Mouse (Mus musculus) forebrain, embryonic 14.5 days (tissue): ENCODE measurements at regions not wholly inside any gene's neighbourhood (a gene's known extent, or its start where the extent isn't known, plus 50 kb on each side); places are given as distances from the start of the nearest gene placed in this dataset.
A peak's percentile ranks its signal among the peaks of the same experiment; 100 is the strongest.
"Not testable (repeated sequence)": the region's sequence is repeated elsewhere in the genome, so short reads cannot be mapped to it uniquely, and the experiment has no call there.

Experiments used
- ATAC-seq: fragments of 200-750 bp; cut with Nextera tagmentation; 2 replicates; pipeline ENCODE4 v1.8.0; 2017; ENCODE audit warnings: mild to moderate bottlenecking, moderate library complexity
- DNase-seq: peaks from one replicate; pipeline ENCODE4 v3.0.0-alpha.2; 2015; ENCODE audit warnings: low spot score
- H3K27ac ChIP-seq: fragments of 300-500 bp; sonication (generic); 2 replicates; pipeline ENCODE4 v1.5.1; 2014; ENCODE audit warnings: low read depth, mild to moderate bottlenecking, control low read depth, low read length, moderate library complexity
- H3K27me3 ChIP-seq: fragments of 300-500 bp; sonication (generic); replicated peaks from 2 replicates; pipeline ENCODE4 v1.6.1; 2014; ENCODE audit warnings: low read length, control low read depth, mixed read lengths; ENCODE audit not compliant: control insufficient read depth, insufficient read depth
- H3K36me3 ChIP-seq: fragments of 300-500 bp; sonication (generic); 2 replicates; pipeline ENCODE4 v1.6.1; 2014; ENCODE audit warnings: low read length, control low read depth; ENCODE audit not compliant: control insufficient read depth, insufficient read depth
- H3K4me1 ChIP-seq: fragments of 300-500 bp; sonication (generic); 2 replicates; pipeline ENCODE4 v1.6.1; 2014; ENCODE audit warnings: antibody characterized with exemption, low read length, control low read depth; ENCODE audit not compliant: control insufficient read depth, insufficient read depth
- H3K4me2 ChIP-seq: fragments of 300-500 bp; sonication (generic); 2 replicates; pipeline ENCODE4 v1.6.1; 2014; ENCODE audit warnings: mild to moderate bottlenecking, control low read depth, low read length
- H3K4me3 ChIP-seq: fragments of 300-500 bp; sonication (generic); 2 replicates; pipeline ENCODE4 v1.5.1; 2014; ENCODE audit warnings: low read depth, low read length, control low read depth
- H3K9ac ChIP-seq: fragments of 300-500 bp; sonication (generic); 2 replicates; pipeline ENCODE4 v1.6.1; 2014; ENCODE audit warnings: mild to moderate bottlenecking, low read length, control low read depth, moderate library complexity
- H3K9me3 ChIP-seq: fragments of 300-500 bp; sonication (generic); replicated peaks from 2 replicates; pipeline ENCODE4 v1.6.1; 2016; ENCODE audit warnings: low read length, control low read depth, mixed read lengths; ENCODE audit not compliant: control insufficient read depth
- WGBS: fragments of 180-500 bp; shearing (Covaris S2); extraction: QIAGEN DNeasy Blood & Tissue Kit; methylation state at CpG from one replicate; pipeline ENCODE4 v1.1.7; 2014; 5-methylcytosine and 5-hydroxymethylcytosine counted together

DNA sequence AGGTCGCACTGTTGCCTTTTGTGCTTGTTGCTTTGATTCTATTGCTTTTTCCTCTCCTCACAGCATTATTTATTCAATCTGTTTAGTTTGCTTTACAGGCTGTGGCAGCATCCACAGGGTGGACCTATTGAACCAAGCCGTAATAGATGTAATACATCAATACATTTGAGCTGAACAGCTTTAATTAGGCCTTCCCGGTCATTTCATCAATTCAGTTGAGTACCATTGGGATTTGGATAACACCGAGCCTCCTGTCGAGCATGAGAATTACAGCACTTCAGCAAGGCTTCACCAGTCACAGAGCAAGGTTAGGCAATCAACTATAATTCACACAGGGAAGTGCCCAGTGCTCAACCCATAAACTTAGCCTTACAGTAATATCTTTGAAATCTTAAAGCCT lies 1701.8 kb downstream of the Olfm4 start:
- peak; percentile 58; the same call in 1 of the 2 replicates for ATAC-seq
- no peaks in the 10 kb centered on the region for H3K36me3 ChIP-seq
- 7% methylated on average over 5 of the region's 5 CpGs for WGBS

DNA sequence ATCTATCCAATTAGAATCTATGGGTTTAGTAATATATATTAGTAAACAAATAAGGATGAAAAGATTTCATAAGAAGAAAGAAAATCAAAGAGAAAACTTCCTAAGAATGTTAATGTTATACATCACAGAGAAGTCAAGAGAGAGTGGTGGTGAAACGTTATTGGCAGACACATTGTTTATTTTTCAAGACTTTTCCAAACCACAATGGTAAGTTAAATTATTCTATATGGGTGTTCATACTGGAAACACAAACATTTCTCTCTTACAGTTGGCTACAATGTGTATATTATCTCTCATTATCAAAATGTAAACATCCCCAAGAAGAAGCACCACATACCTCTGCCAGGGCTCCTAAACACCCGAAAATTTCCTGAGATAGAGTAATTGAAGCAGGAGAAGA lies 1708.4 kb downstream of the Olfm4 start:
- not testable (repeated sequence) for H3K4me1 ChIP-seq, H3K4me3 ChIP-seq, ATAC-seq, H3K9me3 ChIP-seq, H3K4me2 ChIP-seq, H3K27ac ChIP-seq, H3K36me3 ChIP-seq, H3K9ac ChIP-seq, H3K27me3 ChIP-seq, DNase-seq
- WGBS: no CpG with 5 or more reads among the region's 2 CpGs

More for the DNA sequence above, 1701.8 kb downstream of the Olfm4 start:
- Histone ChIP-seq H3K27ac (no peak overlapping the region), H3K9ac (no peak overlapping the region), H3K9me3 (no peaks in the 10 kb centered on the region), H3K4me1 (no peaks in the 10 kb centered on the region), H3K4me2 (no peak overlapping the region), H3K27me3 (no peaks in the 10 kb centered on the region), H3K4me3 (no peak overlapping the region)
- DNase-seq: peak; percentile 38

DNA sequence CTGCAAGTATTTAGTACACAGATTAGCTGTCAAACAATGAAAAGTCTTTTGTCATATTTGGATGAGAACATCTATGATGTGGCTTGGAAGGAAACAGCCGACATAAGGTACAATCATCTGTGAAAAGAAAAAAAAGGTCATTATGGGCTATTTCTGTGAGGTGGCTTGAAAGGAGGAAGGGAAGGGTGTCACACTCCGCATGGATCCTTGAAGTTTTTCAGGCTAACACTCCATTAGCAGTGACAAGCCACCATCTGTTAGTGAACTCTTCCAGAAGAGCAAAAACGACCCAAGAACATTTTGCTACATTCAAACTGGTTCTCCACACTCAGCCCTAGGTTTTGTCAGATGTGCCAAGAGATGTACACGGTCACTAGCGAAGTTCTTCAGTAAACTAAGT lies 1732.2 kb downstream of the Olfm4 start:
- H3K36me3 ChIP-seq: no peaks in the 10 kb centered on the region
- no peak overlapping the region for H3K9ac ChIP-seq
- H3K27ac ChIP-seq: no peak overlapping the region
- H3K4me2 ChIP-seq: no peak overlapping the region
- peak; percentile 61 for DNase-seq
- peak; percentile 79; the same call in 1 of the 2 replicates for ATAC-seq
- H3K4me3 ChIP-seq: no peak overlapping the region
- no peaks in the 10 kb centered on the region for H3K4me1 ChIP-seq
- H3K27me3 ChIP-seq: no peaks in the 10 kb centered on the region
- no peaks in the 10 kb centered on the region for H3K9me3 ChIP-seq
- 62% methylated on average over 5 of the region's 5 CpGs for WGBS
